Comparison of ENCODE assay signal across 8 mouse cellular contexts in genomic region chr2:78048030-78048705, GRCm38 (mm10).
A peak's percentile ranks its signal among the peaks of the same experiment; 100 is the strongest.
DNase-seq lines count a peak whose midpoint lies in the region; ATAC-seq lines count a peak whose summit lies in the region.

No protein-coding gene starts in this region.

- H3K4me1 ChIP-seq in hindbrain, embryonic 12.5 days: peaks cover 5% of the 10 kb centered on the region; the same call in 1 of the 2 replicates

- H3K9me3 ChIP-seq in hindbrain, embryonic 12.5 days (replicated peaks): no peaks in the 10 kb centered on the region

- ATAC-seq in hindbrain, embryonic 12.5 days (ENCODE audit: low FRiP score): peak; percentile 49
- no peak for ATAC-seq in erythroblast, adult 5-6 weeks (replicated peaks; ENCODE audit: low FRiP score, poor library complexity, severe bottlenecking)

- peak overlapping the region; percentile 49; the same call in 1 of the 2 replicates for H3K4me2 ChIP-seq in hindbrain, embryonic 12.5 days (replicated peaks)

- no peak overlapping the region for H3K4me3 ChIP-seq in hindbrain, embryonic 12.5 days

- 48% methylated on average over 11 of the region's 11 CpGs for WGBS in hindbrain, embryonic 12.5 days

- H3K27ac ChIP-seq in hindbrain, embryonic 12.5 days: no peak overlapping the region

- H3K27me3 ChIP-seq in hindbrain, embryonic 12.5 days: 0 out of 2 replicates have a peak, but pooled peaks cover 2% of the 10 kb centered on the region

- H3K36me3 ChIP-seq in hindbrain, embryonic 12.5 days: no peaks in the 10 kb centered on the region

- intact Hi-C loops in heart, postnatal 25 days (cut with DNase I): loop anchor here (2.0 to 10.0 kb wide), 5 partner anchors 507 to 1449 kb away; no protein-coding TSS in a partner anchor

- peak; percentile 10 for DNase-seq in heart, adult 8-10 months (ENCODE audit: low spot score)
- DNase-seq in heart, postnatal 25 days (ENCODE audit: low spot score): no peak
- peak; percentile 9 to 10 for DNase-seq in B cell, adult 2 months
- DNase-seq in cerebellum, adult 8-10 months: peak; percentile 49
- DNase-seq in mesoderm, embryonic 11.5 days (ENCODE audit: low read depth, low spot score): peak; percentile 54
- no peak for DNase-seq in urinary bladder, postnatal 4 days (ENCODE audit: low spot score in 2 of 2)

- H3K9ac ChIP-seq in hindbrain, embryonic 12.5 days: no peak overlapping the region

Comparison
In these comparisons a context has a peak if more than half of its experiments do, and no peak if none do; other contexts are left out.
1. DNase-seq: peak in heart, adult 8-10 months (single experiment), B cell, adult 2 months (2 of 2), cerebellum, adult 8-10 months (single experiment) and mesoderm, embryonic 11.5 days (single experiment); none in heart, postnatal 25 days (single experiment) and urinary bladder, postnatal 4 days (0 of 2).